Mouse (Mus musculus) neural tube, embryonic 11.5 days (tissue): ENCODE measurements around the gene Hoxc13. TPM values are rescaled to one million over a fixed set of nuclear protein-coding genes. Genes with fewer than 3 reads are reported as not detected.

Source experiments
- ATAC-seq: fragments of 200-750 bp; cut with Nextera tagmentation; 2 replicates; pipeline ENCODE4 v1.8.0; 2017; ENCODE audit warnings: moderate number of reproducible peaks, mild to moderate bottlenecking, moderate TSS enrichment, moderate library complexity; ENCODE audit not compliant: insufficient read depth, low FRiP score, low TSS enrichment
- DNase-seq: peaks from one replicate; pipeline ENCODE4 v3.0.0-alpha.2; 2015; ENCODE audit warnings: low spot score
- H3K27ac ChIP-seq: fragments of 300-500 bp; sonication (generic); 2 replicates; pipeline ENCODE4 v1.5.1; 2014; ENCODE audit warnings: low read depth, mild to moderate bottlenecking, low read length
- H3K27me3 ChIP-seq: fragments of 300-500 bp; sonication (generic); 2 replicates; pipeline ENCODE4 v1.6.1; 2014; ENCODE audit warnings: mild to moderate bottlenecking, low read length, mixed read lengths; ENCODE audit not compliant: control insufficient read depth, insufficient read depth
- H3K36me3 ChIP-seq: fragments of 300-500 bp; sonication (generic); 2 replicates; pipeline ENCODE4 v1.6.1; 2014; ENCODE audit warnings: mild to moderate bottlenecking, low read length, moderate library complexity, mixed read lengths; ENCODE audit not compliant: control insufficient read depth, insufficient read depth
- H3K4me1 ChIP-seq: fragments of 300-500 bp; sonication (generic); 2 replicates; pipeline ENCODE4 v1.6.1; 2014; ENCODE audit warnings: low read length, mixed read lengths; ENCODE audit not compliant: control insufficient read depth, insufficient read depth
- H3K4me2 ChIP-seq: fragments of 300-500 bp; sonication (generic); 2 replicates; pipeline ENCODE4 v1.6.1; 2014; ENCODE audit warnings: low read depth, mild to moderate bottlenecking, moderate library complexity
- H3K4me3 ChIP-seq: fragments of 300-500 bp; sonication (generic); 2 replicates; pipeline ENCODE4 v1.5.1; 2014; ENCODE audit warnings: low read depth, low read length
- H3K9ac ChIP-seq: fragments of 300-500 bp; sonication (generic); 2 replicates; pipeline ENCODE4 v1.6.1; 2014; ENCODE audit warnings: mild to moderate bottlenecking, low read length
- H3K9me3 ChIP-seq: fragments of 300-500 bp; sonication (generic); 2 replicates; pipeline ENCODE4 v1.6.1; 2016; ENCODE audit warnings: low read length; ENCODE audit not compliant: control insufficient read depth
- WGBS: fragments of 180-500 bp; shearing (Covaris S2); extraction: QIAGEN DNeasy Blood & Tissue Kit; methylation state at CpG from one replicate; pipeline ENCODE4 v1.1.7; 2014; 5-methylcytosine and 5-hydroxymethylcytosine counted together
- polyA plus RNA-seq: library from polyadenylated mRNA; unstranded; fragments of >200 nt; fragmentation: Nextera tagmentation; extraction: Ambion mirVana; gene quantifications from 2 replicates; pipeline ENCODE4 v1.2.1, GENCODE M21; 2014

Gene Hoxc13
- polyA plus RNA-seq, 1 experiment from 2014 or later: 4.5 TPM

- no peaks in the 10 kb centered on the region for H3K9me3 ChIP-seq
- WGBS: 6% methylated on average over 22 of the region's 22 CpGs
- no peak overlapping the region for H3K27ac ChIP-seq
- H3K27me3 ChIP-seq: peaks cover 98% of the 10 kb centered on the region
- DNase-seq (no peak), ATAC-seq (no peak)
- no peaks in the 10 kb centered on the region for H3K4me1 ChIP-seq
- no peak overlapping the region for H3K4me3 ChIP-seq
- no peak overlapping the region for H3K9ac ChIP-seq
- no peaks in the 10 kb centered on the region for H3K36me3 ChIP-seq
- H3K4me2 ChIP-seq: no peak overlapping the region; the same call in 1 of the 2 replicates
These were observed 24.5 kb downstream of the Hoxc13 start for GRCm38 (mm10) chr15:102945185-102946077.

DNA sequence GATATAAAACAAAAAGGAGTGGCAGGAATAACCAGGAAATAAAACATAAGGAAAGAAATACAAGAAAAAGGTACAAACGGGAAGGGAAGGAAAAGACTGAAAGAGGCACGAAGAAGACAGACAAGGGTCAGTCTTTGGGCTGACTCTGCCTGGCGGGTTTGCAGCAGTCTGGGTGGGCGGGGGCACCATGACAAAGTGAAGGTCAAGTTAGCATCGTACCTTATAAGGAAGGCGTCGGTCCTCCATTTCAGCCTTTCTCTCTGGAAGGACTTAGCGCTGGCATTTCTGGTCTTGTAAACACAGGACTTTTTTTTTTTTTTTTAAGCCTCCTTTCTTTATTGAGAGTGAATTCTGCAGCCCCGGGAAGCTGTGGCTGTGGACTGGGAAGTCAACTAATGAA, 26.4 kb downstream of the Hoxc13 start:
- WGBS: under 1% methylated on average over 9 of the region's 9 CpGs
- Histone ChIP-seq H3K27me3 (peaks cover 98% of the 10 kb centered on the region), H3K27ac (no peak overlapping the region), H3K36me3 (no peaks in the 10 kb centered on the region), H3K4me1 (no peaks in the 10 kb centered on the region), H3K4me2 (no peak overlapping the region), H3K9me3 (no peaks in the 10 kb centered on the region), H3K4me3 (no peak overlapping the region), H3K9ac (no peak overlapping the region)
- DNase-seq (no peak), ATAC-seq (no peak)

DNA sequence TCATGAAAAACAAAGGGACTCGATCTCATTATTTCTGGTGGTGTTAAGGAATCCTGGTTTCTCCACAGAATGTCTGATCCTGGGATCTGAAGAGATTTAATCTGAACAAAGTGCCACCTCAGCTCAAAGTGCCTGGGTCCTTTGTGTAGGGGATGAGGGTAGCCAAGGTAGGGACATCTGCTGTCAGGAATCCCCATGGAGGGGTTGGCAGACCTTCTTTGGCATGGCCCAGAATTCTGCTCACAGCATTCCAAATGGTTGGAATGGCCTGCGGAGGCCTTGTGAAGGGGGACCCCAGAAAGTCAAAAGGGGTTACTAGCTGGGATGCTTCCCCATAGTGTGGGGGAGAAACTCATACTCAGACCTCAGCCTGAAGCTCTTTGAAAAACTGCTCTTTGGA, 27.9 kb downstream of the Hoxc13 start:
- Histone ChIP-seq H3K27ac (no peak overlapping the region), H3K4me2 (peak overlapping the region; percentile 7; the same call in 1 of the 2 replicates), H3K9me3 (no peaks in the 10 kb centered on the region), H3K27me3 (peaks cover 98% of the 10 kb centered on the region), H3K36me3 (no peaks in the 10 kb centered on the region), H3K4me1 (no peaks in the 10 kb centered on the region), H3K4me3 (no peak overlapping the region), H3K9ac (peak overlapping the region; percentile 15; the same call in 1 of the 2 replicates)
- DNase-seq: no peak
- no peak for ATAC-seq
- WGBS: 8% methylated on average over 2 of the region's 2 CpGs

GRCm38 (mm10) chr15:102949696-102950095, 28.8 kb downstream of the Hoxc13 start:
- Histone ChIP-seq H3K4me1 (no peaks in the 10 kb centered on the region), H3K4me2 (peak overlapping the region; percentile 13), H3K27ac (no peak overlapping the region), H3K27me3 (peaks cover 99% of the 10 kb centered on the region), H3K9ac (0 out of 2 replicates have a peak overlapping the region, but pooled peaks have one; percentile 20), H3K4me3 (peak overlapping the region; percentile 11; the same call in 1 of the 2 replicates), H3K36me3 (no peaks in the 10 kb centered on the region), H3K9me3 (no peaks in the 10 kb centered on the region)
- ATAC-seq: no peak
- no peak for DNase-seq
- WGBS: 1% methylated on average over 20 of the region's 20 CpGs

- WGBS: 9% methylated on average over 2 of the region's 2 CpGs
- no peak for DNase-seq
- Histone ChIP-seq H3K9ac (peak overlapping the region; percentile 27; the same call in 1 of the 2 replicates), H3K4me2 (peak overlapping the region; percentile 9), H3K4me1 (no peaks in the 10 kb centered on the region), H3K9me3 (no peaks in the 10 kb centered on the region), H3K4me3 (0 out of 2 replicates have a peak overlapping the region, but pooled peaks have one; percentile 9), H3K27me3 (peaks cover 99% of the 10 kb centered on the region), H3K36me3 (no peaks in the 10 kb centered on the region), H3K27ac (no peak overlapping the region)
- no peak for ATAC-seq
These were observed 30.0 kb downstream of the Hoxc13 start for GRCm38 (mm10) chr15:102950877-102951276.

DNA sequence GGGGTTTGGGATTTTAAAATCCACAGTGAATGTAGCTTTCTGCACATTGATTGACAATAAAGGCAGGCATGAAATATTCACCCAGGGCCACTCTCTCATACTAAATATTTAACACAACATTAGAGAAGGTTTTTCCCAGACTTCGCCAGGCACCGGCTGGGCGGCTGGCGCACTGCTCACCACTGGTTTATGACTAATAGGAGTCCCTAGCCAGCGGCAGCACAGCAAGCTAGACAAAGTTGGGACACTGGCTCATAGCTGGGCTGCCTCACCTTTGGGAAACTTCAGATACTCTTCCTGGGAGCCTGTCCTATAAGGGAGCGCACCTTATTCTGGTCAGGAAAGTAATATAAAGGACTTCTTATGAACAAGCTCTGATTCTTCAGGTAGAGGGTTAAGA, 32.7 kb downstream of the Hoxc13 start:
- H3K4me2 ChIP-seq: peak overlapping the region; percentile 19
- no peaks in the 10 kb centered on the region for H3K4me1 ChIP-seq
- no peak overlapping the region; the same call in 1 of the 2 replicates for H3K4me3 ChIP-seq
- H3K9ac ChIP-seq: peak overlapping the region; percentile 23
- no peak overlapping the region for H3K27ac ChIP-seq
- ATAC-seq (no peak), DNase-seq (no peak)
- H3K27me3 ChIP-seq: peaks cover 100% of the 10 kb centered on the region
- WGBS: 4% methylated on average over 6 of the region's 6 CpGs
- H3K9me3 ChIP-seq: no peaks in the 10 kb centered on the region
- H3K36me3 ChIP-seq: no peaks in the 10 kb centered on the region

DNA sequence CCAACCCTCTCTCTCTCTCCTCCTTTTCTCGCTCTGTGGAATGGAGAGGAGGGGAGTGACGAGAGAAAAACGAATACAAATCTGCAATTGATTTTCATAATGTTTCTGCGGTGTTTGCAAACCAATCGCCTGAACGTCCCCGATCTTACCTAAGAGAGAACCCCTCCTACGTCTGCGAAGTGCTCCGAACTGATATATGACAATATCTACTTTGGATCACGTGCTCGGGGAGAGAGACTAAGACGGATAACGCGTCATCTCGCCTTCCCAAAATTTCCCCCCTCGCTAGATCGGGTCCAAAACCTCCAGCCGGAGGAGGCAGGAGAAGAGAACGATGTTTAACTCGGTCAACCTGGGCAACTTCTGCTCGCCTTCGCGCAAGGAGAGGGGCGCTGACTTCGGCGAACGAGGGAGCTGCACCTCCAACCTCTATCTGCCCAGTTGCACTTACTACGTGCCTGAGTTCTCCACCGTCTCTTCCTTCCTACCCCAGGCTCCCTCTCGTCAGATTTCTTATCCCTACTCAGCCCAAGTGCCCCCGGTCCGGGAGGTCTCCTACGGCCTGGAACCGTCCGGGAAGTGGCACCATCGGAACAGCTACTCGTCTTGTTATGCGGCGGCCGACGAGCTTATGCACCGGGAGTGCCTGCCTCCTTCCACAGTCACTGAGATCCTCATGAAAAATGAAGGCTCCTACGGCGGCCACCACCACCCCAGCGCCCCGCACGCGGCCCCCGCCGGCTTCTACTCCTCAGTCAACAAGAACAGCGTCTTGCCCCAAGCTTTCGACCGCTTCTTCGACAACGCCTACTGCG, 33.5 kb downstream of the Hoxc13 start, which contains the start of gene Hoxc11:
TSS of gene Hoxc11 (plus strand) at position 236 of the 815 bp plus-strand sequence.
- no peaks in the 10 kb centered on the region for H3K36me3 ChIP-seq
- peak within 1 kb of the TSS; percentile 31 for H3K4me2 ChIP-seq
- ATAC-seq (no peak), DNase-seq (no peak)
- peak within 1 kb of the TSS; percentile 27; the same call in 1 of the 2 replicates for H3K27ac ChIP-seq
- peaks cover 98% of the 10 kb centered on the region for H3K27me3 ChIP-seq
- H3K4me3 ChIP-seq: peak within 1 kb of the TSS; percentile 42
- WGBS: under 1% methylated on average over 56 of the region's 57 CpGs
- no peaks in the 10 kb centered on the region for H3K4me1 ChIP-seq
- no peaks in the 10 kb centered on the region for H3K9me3 ChIP-seq
- peak within 1 kb of the TSS; percentile 70 for H3K9ac ChIP-seq

DNA sequence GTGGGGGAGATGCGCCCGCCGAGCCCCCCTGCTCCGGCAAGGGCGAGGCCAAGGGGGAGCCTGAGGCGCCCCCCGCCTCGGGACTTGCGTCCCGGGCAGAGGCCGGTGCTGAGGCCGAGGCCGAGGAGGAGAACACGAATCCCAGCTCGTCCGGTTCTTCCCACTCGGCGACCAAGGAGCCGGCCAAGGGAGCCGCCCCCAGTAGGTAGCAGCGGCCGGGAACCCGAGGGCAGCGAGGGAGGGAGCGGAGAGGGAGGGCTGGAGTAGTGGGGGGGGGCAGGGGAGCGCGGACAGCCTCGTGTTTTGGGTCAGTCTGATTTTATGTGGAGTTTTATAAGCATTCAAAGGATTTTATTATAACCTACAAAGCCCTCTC, 34.1 kb downstream of the Hoxc13 start:
- peak overlapping the region; percentile 42 for H3K4me3 ChIP-seq
- H3K4me1 ChIP-seq: no peaks in the 10 kb centered on the region
- H3K27me3 ChIP-seq: peaks cover 98% of the 10 kb centered on the region
- H3K36me3 ChIP-seq: no peaks in the 10 kb centered on the region
- peak overlapping the region; percentile 31 for H3K4me2 ChIP-seq
- no peak for ATAC-seq
- under 1% methylated on average over 28 of the region's 28 CpGs for WGBS
- H3K9ac ChIP-seq: peak overlapping the region; percentile 70
- DNase-seq: no peak
- H3K27ac ChIP-seq: peak overlapping the region; percentile 27; the same call in 1 of the 2 replicates
- H3K9me3 ChIP-seq: no peaks in the 10 kb centered on the region
